Mouse (Mus musculus) forelimb bud, embryonic 11.5 days (tissue): Measurements from ENCODE around the gene Tyw3.
"Not testable (repeated sequence)": the region's sequence is repeated elsewhere in the genome, so short reads cannot be mapped to it uniquely, and the experiment has no call there.

Experiments
- DNase-seq: peaks from one replicate; pipeline ENCODE4 v3.0.0-alpha.2; 2012; ENCODE audit warnings: low read depth, low spot score

Tyw3 gene

DNA sequence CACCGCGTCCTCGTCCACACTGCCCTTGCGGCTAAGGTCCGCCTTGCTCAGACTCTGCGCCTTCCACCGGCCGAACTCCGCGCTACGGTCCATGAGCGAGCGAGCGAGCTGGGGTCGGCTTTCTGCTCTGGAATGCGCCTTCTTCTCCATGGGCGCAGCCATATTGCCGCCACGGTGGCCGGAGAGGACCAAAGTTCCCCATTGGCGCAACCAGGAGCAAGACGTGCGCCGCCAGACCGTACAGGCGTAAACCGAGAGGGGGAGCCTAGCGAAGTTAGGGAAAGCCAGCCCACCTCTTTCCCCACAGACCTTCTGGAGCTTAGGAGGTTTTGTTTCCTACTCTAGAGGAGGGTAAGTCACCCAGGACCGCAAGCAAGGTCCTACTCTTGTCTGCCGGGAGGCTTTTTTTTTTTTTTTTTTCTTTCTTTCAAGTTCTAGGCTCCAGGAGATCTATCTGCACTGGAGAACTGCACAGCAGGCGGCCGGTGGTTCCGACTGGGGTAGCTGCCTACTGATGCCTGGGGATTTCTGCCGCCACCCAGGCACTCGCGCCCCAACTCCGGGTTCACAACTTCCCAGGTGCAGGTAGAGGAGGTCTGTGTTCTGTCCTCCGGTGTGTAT lies at the start of gene Tyw3:
Gene Tyw3, minus strand, starts transcription at position 171 of the 621 bp plus-strand sequence.
- peak; percentile 96 for DNase-seq

DNA sequence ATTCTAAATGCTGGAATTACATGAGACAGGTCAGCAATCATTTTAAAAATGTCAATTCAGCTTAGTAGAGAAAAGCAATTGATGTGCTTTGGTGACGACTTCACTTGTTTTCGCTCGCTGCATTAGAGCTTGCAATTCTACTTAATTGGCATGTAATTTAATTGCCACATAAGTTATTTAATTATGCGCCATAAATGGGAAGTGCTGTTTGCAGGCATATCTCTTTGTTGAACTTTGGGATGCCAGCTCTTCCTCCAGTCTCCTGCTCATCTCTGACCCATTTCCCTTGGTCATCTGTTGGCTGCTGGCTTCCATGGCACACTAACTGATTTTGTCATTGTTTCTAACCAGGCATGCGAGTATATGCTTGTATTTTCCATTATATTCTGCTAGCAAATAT lies 36.2 kb upstream of the Tyw3 start:
- no peak for DNase-seq

DNA sequence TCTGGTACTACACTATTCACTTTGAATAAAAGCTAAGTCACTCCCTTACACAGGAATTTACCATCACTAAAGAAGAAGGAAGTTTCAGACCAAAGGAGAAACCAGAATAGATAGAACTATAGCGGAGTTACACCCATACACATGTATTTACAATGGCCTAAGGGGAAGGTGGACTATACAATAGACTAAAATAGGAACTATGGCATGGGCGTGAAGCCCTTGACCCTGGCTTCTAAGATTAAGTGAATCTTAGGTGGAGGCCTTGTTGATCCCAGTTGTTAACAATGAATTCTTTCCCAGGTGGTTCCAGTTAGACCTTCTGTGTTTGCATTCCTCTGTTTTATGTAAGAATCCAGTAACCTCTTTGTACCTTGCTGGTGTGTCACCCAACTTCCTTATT lies 34.4 kb upstream of the Tyw3 start:
- not testable (repeated sequence) for DNase-seq

DNA sequence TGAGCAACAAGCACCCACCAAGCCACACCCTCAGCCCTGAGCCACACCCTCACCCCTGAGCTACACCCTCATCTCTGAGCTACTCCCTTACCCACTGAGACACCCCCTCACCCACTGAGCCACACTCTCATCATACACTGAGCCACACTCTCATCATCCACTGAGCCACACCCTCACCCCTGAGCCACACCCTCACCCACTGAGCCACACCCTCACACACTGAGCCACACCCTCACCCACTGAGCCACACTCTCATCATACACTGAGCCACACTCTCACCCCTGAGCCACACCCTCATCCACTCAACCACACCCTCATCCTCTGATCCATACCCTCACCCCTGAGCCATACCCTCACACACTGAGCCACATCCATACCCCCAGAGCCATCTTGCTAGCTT lies 31.4 kb upstream of the Tyw3 start:
- DNase-seq: no peak

DNA sequence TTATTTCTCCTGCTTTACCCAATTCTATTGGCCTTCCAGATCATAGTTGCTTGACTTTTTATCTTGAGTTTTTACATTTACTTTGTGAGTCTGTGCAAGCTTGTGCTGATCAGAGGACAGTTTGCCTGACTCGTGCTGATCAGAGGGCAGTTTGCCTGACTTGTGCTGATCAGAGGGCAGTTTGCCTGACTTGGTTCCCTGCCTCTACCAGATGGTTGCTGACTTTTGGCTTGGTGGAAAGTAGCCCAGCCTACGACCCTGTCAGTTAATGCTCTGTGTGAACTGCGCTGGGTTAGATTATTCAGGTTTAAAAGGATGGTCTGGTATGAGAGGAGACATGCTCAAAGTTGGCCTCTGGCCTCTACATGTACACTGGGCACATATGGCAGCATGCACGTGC lies 19.2 kb upstream of the Tyw3 start:
- no peak for DNase-seq

DNA sequence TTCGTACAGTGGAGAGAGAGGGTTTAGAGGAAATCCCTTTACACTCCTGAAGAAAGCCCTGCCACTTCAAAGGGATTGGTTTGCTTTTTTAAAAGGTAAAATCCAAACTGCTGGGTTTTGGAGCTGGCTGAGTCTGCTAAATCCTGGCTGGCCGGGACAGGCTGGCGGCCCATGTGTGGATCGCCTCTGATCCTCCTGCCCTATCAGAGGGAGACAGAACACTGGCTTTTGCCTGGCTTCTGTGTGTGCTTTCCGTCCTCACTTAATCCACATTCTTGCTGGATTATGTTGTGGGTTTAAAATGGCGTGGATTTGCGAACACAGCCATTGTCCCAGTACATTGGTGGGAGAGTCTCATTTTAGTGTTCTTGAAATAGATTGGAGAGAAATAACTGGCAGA lies 18.4 kb upstream of the Tyw3 start:
- no peak for DNase-seq

DNA sequence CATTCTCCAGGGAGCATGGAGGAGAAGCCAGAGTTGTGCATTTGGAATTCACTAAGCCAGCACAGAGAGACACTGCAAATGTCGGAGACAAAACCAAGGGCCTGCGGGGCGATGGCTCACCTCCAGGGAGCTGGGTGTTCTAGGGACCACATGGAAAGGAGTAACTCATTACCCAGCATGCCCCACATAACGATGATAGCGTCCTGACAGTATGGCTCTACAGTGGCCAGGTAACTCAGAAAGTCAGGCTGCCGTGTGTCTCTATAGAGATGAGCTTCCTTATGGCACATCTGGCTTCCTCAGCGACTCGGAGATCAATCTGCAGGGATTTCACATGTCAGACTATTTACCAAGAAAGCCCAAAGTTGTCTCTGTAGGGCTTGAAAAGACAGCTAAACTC lies 17.9 kb upstream of the Tyw3 start:
- DNase-seq: no peak

DNA sequence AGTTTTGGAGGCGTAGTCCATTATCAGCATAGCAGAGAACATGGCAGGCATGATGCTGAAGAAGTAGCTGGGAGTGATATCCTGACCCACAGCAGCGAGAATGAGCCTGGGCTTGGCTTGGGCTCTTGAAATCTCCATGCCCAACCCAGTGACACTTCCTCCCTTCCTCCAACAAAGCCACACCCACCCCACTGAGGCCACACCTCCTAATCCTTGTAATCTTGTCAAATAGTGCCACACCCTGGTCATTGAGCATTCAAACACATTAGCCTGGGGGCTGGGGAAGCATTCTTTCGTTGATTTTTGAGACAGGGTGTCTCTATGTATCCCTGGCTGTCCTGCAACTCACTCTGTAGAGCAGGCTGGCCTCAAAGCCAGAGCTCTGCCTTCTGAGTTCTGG lies 15.0 kb upstream of the Tyw3 start:
- no peak for DNase-seq

DNA sequence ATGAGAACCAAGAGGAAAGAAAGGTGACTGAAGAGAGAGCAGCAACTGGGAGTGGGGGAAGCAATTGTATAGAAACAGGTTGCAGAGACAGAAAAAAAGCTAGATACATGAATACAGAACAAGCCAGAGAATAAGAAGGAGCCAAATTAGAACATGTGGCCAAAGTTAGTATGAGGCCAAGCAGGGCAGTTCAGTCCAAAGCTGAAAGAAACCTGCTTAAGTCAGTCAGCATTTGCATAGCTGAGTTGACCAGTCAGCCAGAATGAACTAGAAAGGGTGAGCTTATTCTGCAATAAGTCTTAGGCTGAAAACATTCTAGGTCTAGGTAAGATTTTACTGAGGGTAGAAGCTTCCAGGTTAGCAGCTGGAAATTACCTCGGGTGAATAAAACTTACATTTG lies 11.0 kb upstream of the Tyw3 start:
- DNase-seq: no peak

DNA sequence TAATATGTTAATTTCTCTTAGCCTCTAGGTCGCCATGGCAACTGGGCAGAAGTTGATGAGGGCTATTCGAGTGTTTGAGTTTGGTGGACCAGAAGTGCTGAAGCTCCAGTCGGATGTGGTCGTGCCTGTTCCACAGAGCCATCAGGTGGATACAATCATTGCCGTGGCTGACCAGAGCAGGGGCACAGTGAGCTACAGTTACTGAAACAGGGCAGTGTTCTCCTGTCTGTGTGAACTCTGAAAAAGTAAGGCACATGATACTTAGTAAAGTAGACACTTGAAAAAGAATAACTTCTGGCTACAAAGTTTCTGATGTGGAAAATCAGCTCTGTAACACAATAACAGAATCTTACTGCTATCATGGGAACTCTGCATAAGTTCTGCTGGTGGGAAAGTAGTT lies 8.0 kb upstream of the Tyw3 start:
- no peak for DNase-seq

DNA sequence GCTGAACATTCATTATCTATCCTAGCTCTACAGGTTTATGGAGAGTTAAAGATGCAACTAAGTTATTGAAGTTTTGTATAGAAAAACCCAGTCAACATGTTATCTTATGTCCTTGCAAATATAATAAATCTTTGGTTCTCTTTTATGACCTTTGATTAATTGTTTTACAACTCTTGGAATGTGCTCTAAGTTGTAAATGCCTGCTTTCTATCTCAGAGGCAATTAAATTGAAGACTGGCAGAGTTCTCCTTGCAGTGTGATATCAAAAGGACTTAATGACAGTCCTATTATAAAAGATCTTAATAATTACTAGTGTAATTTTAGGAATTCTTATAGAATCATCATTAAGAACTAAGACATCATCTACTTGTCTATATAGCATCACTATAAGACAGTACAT lies 5.2 kb upstream of the Tyw3 start:
- DNase-seq: no peak

DNA sequence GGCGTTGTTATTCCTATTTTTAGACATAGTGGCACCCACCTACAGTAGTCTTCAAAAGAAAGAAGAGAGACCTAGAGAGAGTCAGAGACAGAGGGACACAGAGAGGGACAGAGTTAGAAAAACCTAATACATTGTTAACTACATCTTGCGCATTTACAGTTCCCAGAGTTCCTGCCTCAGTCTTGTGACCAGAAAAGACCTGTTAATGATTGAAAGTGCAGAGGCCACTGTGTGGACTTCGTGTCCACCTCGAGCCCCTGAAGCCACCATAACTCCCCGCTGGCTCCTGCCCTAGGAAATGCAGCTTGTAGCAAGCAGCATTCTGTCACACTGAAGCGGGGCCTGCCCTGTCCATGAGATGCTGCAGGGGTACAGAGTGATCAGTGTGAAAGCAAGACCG lies 657 bp upstream of the Tyw3 start:
- DNase-seq: no peak

DNA sequence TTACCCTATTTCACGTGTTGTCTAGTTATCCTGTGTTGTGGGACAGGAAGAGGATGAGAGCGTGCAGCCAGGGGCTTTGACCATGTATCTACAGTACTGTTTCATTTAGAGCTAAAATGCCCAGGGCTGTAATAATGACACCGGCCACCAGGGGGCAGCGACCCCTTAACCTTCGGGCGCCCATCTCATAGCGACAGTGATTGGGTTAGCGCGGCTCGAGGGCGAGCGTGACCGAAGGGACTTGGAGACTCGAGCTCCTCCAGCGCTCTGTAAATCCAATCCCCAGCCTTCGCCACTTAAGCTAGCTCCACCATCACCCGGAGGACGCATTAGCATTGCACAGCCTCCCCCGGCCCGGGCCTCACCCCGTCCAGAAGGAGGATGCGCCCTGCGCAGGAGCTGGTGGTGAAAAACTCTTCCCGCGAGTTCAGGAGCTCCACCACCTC lies 393 bp downstream of the Tyw3 start, which contains the start of gene Cryz:
Gene Cryz, plus strand, starts transcription at position 224 of the 446 bp plus-strand sequence.
- DNase-seq: peak; percentile 91

DNA sequence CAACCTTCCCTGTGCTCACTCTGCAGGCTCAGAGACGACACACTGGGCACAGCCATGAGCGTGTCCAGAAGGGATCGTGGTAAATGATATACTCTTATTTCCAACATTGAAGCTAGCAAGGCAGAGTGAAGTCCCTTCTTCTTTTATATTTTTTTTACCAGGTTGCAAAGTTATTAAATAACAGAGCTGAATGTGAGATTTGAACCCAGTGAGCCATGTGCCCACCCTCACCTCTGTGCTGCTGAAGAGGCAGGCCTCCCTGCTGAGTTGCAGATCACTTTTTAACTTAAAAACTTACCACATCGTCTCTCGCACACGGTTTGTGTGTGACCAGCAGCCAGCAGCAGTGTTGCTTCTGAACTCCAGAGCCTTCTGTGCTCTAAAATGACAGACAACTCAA lies 2.7 kb downstream of the Tyw3 start:
- DNase-seq: no peak

DNA sequence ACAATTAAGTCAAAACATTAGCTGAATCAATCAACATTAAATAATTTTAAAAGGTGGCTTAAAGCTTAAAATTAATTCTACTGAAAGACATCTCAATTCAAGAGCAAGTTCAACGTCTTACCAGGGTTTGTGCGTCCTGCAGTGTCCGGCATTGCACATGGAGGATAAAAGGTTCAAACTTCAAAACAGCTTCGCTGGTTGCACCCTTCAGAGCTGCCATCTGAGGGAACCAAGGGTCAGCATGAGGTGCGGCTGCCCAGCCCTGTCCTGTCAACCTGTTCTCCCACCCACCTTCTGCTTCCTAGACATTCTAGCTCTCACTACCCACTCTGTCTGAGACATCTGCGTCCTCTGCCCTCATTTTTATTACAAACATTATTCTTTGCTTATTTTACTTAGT lies 3.3 kb downstream of the Tyw3 start:
- DNase-seq: no peak

DNA sequence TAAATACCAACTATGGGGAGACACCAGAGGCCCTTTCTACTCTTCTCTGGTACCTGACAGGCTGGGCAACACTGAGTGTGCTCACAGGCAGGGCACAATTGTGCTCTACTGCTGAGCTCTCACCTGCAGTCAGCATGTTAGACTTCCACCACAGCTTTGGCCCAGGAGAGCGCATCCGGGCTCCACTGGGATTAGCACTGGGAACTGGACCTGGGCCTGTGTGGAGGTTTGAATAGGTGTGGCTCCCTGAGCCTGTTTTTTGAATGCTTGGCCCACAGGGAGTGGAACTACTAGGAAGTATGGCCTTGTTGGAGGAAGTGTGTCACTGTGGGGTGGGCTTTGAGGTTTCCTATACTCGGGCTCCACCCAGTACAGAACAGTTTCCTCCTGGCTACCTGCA lies 5.3 kb downstream of the Tyw3 start:
- DNase-seq: no peak

DNA sequence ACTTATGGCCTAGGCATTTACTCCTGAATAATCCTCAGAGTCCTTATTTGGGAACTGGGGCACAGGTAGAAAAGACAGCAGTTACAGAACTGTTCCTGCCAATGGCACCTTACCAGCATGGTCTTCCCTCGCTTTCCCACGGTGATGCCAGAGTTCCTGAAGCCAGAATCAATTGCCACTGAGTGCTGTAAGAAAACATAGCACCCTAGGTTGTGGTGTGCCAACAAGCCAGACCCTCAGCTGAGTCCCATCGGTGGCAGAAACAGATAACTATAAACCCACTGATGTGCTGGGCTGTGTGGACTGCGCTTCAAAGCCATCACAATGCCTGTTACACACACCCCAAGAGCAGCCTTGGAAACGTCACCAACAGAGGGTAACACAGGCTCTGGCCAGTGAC lies 5.9 kb downstream of the Tyw3 start:
- DNase-seq: no peak

DNA sequence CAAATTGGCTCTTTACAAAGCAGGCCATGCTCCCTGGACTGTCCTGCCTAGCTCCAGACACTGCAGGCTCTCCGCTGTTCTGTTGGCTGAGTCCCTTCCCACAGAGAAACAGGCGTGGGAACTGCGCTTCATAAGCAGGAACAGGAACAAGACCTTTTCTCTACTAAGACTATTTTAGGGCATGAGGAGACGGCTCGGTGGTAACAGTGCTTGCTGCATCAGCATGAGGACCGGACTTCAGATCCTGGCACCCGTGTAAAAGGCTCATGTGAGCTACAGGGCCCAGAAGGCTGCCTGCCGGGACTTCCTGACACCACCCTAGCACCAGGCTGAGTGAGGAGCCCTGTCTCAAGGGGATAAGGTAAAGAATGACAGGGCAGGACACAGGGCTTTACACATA lies 12.6 kb downstream of the Tyw3 start:
- no peak for DNase-seq

DNA sequence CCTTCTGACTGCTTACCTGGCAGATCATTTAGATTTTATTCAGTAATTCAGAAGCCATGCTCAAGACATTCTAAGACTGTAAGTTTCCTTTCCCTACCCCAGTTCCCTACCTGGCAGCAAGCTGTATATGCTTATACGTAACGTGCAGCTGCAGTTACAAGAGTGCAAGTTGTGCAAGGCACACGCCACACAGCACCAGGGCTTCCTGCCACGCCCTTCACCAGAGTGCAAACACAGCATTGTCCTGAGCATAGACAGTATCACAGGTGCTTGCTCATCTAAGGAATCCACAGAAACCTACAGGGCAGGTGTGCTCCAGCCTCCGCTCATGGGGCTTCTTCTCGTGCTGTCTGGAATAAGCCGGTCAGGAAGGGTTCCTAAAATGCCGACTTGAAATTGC lies 19.0 kb downstream of the Tyw3 start:
- DNase-seq: no peak

DNA sequence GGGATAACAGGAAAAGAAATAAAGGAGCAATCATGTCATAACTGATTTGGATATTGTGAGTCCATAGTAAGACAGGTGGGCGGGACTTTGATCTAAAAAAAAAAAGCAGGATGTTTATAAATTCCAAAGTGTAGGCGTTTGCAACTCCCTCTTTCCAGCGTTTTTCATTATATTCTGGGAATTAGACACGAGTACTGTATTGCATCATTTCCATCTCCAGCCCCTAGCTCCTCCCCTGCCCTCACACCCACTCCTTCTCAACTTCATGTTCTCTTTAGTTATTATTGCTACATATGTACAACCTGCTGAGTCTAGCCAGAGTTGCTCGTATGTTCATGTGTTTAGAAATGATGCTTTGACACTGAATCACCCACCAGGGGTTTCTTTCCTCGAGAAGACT lies 23.2 kb downstream of the Tyw3 start:
- no peak for DNase-seq

DNA sequence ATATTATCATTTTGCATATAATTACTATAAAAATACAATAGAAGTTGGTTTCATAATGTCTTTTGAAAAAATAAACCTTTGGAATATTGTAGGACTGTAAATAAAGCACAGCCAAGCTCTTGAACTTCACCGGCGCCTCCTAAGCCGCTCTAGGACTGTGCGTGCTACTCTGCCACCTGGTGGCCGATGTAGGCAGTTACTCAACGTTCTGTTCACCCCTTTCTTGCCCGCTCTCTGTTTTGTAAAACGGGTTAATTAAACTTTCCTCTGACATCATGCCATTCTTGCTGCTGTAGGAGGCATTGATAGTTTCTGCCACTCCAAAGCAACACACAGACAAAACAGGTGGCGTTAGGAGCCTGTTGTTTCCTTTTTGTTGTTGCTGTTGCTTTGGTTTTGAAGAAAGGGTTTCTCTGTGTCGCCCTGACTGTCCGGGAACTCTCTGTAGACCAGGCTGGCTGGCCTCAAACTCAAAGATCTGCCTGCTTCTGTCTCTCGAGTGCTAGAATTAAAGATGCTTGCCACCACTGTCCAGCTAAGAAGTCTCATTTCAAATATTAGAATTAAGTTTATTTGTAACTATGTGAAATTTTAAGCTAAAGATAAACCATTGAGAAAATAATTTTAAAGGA lies 24.4 kb downstream of the Tyw3 start:
- peak; percentile 85 for DNase-seq

DNA sequence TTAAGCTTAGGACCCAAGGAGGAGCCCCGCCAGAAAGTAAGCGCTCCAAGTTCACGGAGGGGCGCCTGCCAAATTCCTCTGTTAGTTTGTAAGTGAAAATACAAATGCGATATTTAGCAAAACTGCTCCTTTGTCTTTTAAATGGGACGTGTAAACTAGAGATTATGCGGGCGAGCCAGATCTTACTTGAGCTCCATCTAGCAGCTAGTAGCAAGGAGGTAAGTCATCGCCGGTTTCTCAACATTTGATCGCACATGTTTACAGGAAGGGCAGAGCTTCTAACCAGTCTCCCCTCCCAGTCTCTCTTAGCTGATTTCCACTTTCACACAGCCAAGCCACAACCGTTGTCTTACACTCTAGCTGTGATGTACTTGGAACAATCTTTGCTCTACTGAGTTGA lies 26.1 kb downstream of the Tyw3 start:
- DNase-seq: no peak

DNA sequence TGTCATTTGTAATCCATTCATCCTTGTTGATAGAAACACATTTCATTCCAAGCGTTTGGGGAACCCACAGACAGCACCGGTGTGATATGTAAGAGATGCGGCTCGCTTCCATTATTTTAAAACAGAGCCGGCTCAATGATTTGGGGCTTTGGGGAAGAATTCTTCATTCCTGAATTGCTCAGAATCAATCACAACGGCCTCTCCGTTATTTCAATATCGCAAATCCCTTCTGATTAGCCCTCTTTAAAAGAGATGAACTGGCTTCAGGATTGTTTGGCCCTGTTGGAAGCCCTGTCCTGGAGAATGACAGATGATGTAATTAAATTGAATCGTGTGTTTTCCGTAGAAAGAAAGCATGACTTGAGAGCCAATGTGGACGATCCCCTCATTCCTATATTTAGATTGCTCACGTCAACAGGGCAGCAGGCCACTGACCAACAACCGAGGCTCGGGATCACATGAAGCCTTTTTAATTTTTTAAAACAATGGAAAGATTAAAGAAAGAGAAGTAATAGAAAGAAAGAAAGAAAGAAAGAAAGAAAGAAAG lies 26.8 kb downstream of the Tyw3 start:
- no peak for DNase-seq

DNA sequence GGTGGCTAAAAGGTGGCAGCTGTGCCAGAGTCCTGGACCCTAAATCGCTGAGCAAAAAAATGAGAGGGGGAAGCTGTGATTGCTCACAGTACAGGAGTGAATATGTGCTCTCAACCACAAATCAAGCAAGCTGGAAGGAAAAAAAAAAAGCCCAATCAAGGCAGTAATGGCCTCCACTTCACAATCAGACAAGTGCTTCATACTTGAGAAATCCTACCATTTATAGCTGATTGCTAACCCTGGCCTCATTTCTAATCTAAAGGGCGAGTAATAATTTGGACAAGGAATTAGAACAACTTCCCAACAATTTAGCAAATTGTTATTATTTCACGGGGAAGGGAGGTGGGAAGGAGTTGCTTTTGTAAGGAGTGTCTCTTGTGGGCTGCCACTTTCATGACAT lies 31.5 kb downstream of the Tyw3 start:
- no peak for DNase-seq
